Mouse (Mus musculus) natural killer cell, adult 2 months (primary cell): ENCODE measurements around the gene Tmbim1.
"Not testable (repeated sequence)": the region's sequence is repeated elsewhere in the genome, so short reads cannot be mapped to it uniquely, and the experiment has no call there.

Experiments used
- DNase-seq, 2 experiments: peaks; one replicate each; pipeline ENCODE4 v3.0.0; 2022; ENCODE audit warnings: low spot score in 2 of 2

The Tmbim1 gene

GRCm38 (mm10) chr1:74329899-74330431 is 24.5 kb upstream of the Tmbim1 start:
- no peak for DNase-seq

- not testable (repeated sequence) for DNase-seq
Measured at GRCm38 (mm10) chr1:74326916-74327315, 21.5 kb upstream of the Tmbim1 start.

- no peak for DNase-seq
Measured at GRCm38 (mm10) chr1:74321396-74321795, 16.0 kb upstream of the Tmbim1 start.

GRCm38 (mm10) chr1:74318711-74319110 is 13.3 kb upstream of the Tmbim1 start:
- DNase-seq, result no peak

GRCm38 (mm10) chr1:74316114-74316827 is 10.8 kb upstream of the Tmbim1 start:
- DNase-seq, result no peak

- DNase-seq, result no peak
Measured at GRCm38 (mm10) chr1:74314796-74315195, 9.4 kb upstream of the Tmbim1 start.

GRCm38 (mm10) chr1:74313049-74313692 is 7.7 kb upstream of the Tmbim1 start:
- peak; percentile 53 to 69 for DNase-seq

GRCm38 (mm10) chr1:74309767-74310166 is 4.3 kb upstream of the Tmbim1 start:
- no peak for DNase-seq

GRCm38 (mm10) chr1:74308001-74308964 is 2.9 kb upstream of the Tmbim1 start:
- DNase-seq, result no peak

- no peak for DNase-seq
Measured at GRCm38 (mm10) chr1:74307146-74307545, 1.7 kb upstream of the Tmbim1 start.

GRCm38 (mm10) chr1:74304946-74305345 is 476 bp downstream of the Tmbim1 start:
- no peak for DNase-seq

- no peak for DNase-seq
Measured at GRCm38 (mm10) chr1:74304339-74304790, 1.1 kb downstream of the Tmbim1 start.

- DNase-seq, result peak; percentile 30 to 47
Measured at GRCm38 (mm10) chr1:74303509-74304338, 1.7 kb downstream of the Tmbim1 start.

GRCm38 (mm10) chr1:74302835-74303234 is 2.6 kb downstream of the Tmbim1 start:
- no peak for DNase-seq

- DNase-seq, result no peak
Measured at GRCm38 (mm10) chr1:74302229-74302628, 3.2 kb downstream of the Tmbim1 start.

- DNase-seq, result no peak
Measured at GRCm38 (mm10) chr1:74300347-74301110, 4.9 kb downstream of the Tmbim1 start.

- DNase-seq, result no peak
Measured at GRCm38 (mm10) chr1:74298996-74299395, 6.4 kb downstream of the Tmbim1 start.

GRCm38 (mm10) chr1:74298157-74298750 is 7.2 kb downstream of the Tmbim1 start:
- no peak for DNase-seq

GRCm38 (mm10) chr1:74297269-74297668 is 8.2 kb downstream of the Tmbim1 start:
- no peak for DNase-seq

GRCm38 (mm10) chr1:74296477-74296876 is 8.9 kb downstream of the Tmbim1 start:
- DNase-seq, result no peak
